Mouse (Mus musculus) leukemia stem cell, adult 10-12 weeks (primary cell): ENCODE results near the gene Ythdf1. TPM values are rescaled to one million over a fixed set of nuclear protein-coding genes. Genes with fewer than 3 reads are reported as not detected.

Experiments
- polyA plus RNA-seq: library from polyadenylated mRNA; stranded (reverse); fragments of >175 nt; gene quantifications from 2 replicates; pipeline ENCODE4 v1.2.3, GENCODE M21; 2012; ENCODE audit warnings: low replicate concordance

Gene Ythdf1
- 76.9 and 82.1 TPM in 2 replicates for polyA plus RNA-seq

GRCm38 (mm10) chr2:180920810-180921400 lies at the start of gene Ythdf1:
TSS of gene Ythdf1 (minus strand) at chr2:180920949.

GRCm38 (mm10) chr2:180967010-180967763 lies 46.4 kb upstream of the Ythdf1 start, which contains the start of gene Arfgap1:
TSS of gene Arfgap1 (plus strand) at chr2:180967225.

GRCm38 (mm10) chr2:180954061-180955047 lies 33.6 kb upstream of the Ythdf1 start, which contains the start of gene Nkain4:
TSS of gene Nkain4 (minus strand) at chr2:180954699.

GRCm38 (mm10) chr2:180928723-180929122 lies 8.0 kb upstream of the Ythdf1 start, which contains the start of gene Birc7:
TSS of gene Birc7 (plus strand) at chr2:180929023.

Other genes with a start within 250 kb of the Ythdf1 start
- gene Dido1, start 210.9 kb downstream of the Ythdf1 start, polyA plus RNA-seq = 25.6 and 34.6 TPM in 2 replicates
- 11.2 and 14.0 TPM in 2 replicates for gene Gid8, start 210.8 kb downstream of the Ythdf1 start, polyA plus RNA-seq
- 6.3 and 9.1 TPM in 2 replicates for gene Slc17a9, start 195.7 kb downstream of the Ythdf1 start, polyA plus RNA-seq
- gene Bhlhe23, start 144.0 kb downstream of the Ythdf1 start, polyA plus RNA-seq = not detected in 2 replicates
- not detected in 2 replicates for gene Birc7, start 8.1 kb upstream of the Ythdf1 start, polyA plus RNA-seq
- not detected in 2 replicates for gene Nkain4, start 33.8 kb upstream of the Ythdf1 start, polyA plus RNA-seq
- gene Arfgap1, start 46.3 kb upstream of the Ythdf1 start, polyA plus RNA-seq = 33.6 and 37.3 TPM in 2 replicates
- gene Col20a1, start 65.6 kb upstream of the Ythdf1 start, polyA plus RNA-seq = 3.0 and 7.1 TPM in 2 replicates
- gene Chrna4, start 122.6 kb upstream of the Ythdf1 start, polyA plus RNA-seq = not detected in 2 replicates
- not detected in 2 replicates for gene Kcnq2, start 214.4 kb upstream of the Ythdf1 start, polyA plus RNA-seq
- not detected in 2 replicates for gene Eef1a2, start 236.1 kb upstream of the Ythdf1 start, polyA plus RNA-seq